9 mouse cellular contexts compared by ENCODE assay signal in the genomic region with DNA sequence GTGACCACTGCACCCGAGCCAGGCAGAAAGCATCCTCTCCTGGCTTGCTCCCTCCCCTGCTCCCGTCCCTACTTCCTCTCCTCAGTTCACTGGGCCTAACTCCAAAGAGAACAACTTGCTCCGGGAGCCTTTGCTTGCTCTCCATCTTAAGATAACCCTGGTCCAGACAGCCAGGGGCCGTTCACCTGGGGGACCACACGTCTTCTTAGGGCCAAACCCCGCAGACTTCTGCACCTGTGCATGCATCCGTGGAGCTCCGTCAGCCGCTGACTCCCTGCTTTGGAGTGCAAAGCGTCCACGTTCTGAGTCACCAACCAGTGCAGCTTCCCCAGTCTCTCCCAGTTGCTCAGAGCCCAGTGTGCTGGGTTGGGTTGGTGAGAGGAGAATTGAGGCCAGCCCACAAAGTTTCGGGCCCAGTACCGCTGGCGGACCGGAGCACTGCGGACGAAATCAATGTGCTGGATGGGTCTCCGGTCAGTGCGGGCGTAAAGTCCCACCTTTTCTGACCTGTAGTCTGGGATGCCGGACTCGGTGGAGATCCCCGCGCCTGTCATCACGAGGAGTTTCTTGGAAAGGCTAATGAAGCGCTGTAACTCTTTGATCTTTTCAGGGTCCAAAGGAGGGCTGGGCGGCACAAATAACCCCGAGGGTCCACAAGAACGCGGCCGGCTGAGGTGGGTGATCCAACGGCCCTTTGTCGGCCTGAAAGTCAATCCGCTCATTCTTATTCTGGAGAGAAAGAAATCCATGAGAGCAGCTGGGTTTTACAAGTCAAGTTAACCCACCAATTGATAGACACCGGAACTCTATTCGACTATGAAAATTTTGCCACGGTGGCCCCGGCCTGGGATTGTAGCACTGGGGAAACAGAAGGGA. TPM values are rescaled to one million over a fixed set of nuclear protein-coding genes. Genes with fewer than 3 reads are reported as not detected.
DNase-seq lines count a peak whose midpoint lies in the region; ATAC-seq and TF ChIP-seq lines count a peak whose summit lies in the region.
"Had no signal": no experiment of that assay in that cellular context is flagged by ENCODE, and none has a peak within 500 bp of the region (broad histone marks: within the 10 kb centered on the region; RNA-seq: fewer than 3 reads in every experiment).

No protein-coding gene starts in this region.

- H3K9me3 ChIP-seq in heart, embryonic 12.5 days (replicated peaks) = no peaks in the 10 kb centered on the region
- no peaks in the 10 kb centered on the region for H3K9me3 ChIP-seq in forebrain, postnatal 0 days (ENCODE audit: low read length)
- H3K9me3 ChIP-seq in midbrain, embryonic 13.5 days = no peaks in the 10 kb centered on the region
- H3K9me3 ChIP-seq: G1E had no signal

- WGBS in heart, embryonic 12.5 days = 38% methylated on average over 38 of the region's 38 CpGs
- WGBS in forebrain, postnatal 0 days = 32% methylated on average over 38 of the region's 38 CpGs
- 17% methylated on average over 38 of the region's 38 CpGs for WGBS in midbrain, embryonic 13.5 days

- H3K27me3 ChIP-seq in heart, embryonic 12.5 days (replicated peaks) = peaks cover 35% of the 10 kb centered on the region
- no peaks in the 10 kb centered on the region for H3K27me3 ChIP-seq in forebrain, postnatal 0 days (ENCODE audit: insufficient read depth, low read length)
- H3K27me3 ChIP-seq in midbrain, embryonic 13.5 days = peaks cover 24% of the 10 kb centered on the region

- intact Hi-C loops in heart, postnatal 25 days (cut with DNase I) = no loop called here

- H3K9ac ChIP-seq in heart, embryonic 12.5 days = 0 out of 2 replicates have a peak overlapping the region, but pooled peaks have one; percentile 15
- H3K9ac ChIP-seq in forebrain, postnatal 0 days = no peak overlapping the region
- peak overlapping the region; percentile 56 for H3K9ac ChIP-seq in midbrain, embryonic 13.5 days (replicated peaks)

- no peak overlapping the region for H3K4me3 ChIP-seq in heart, embryonic 12.5 days
- H3K4me3 ChIP-seq in forebrain, postnatal 0 days (ENCODE audit: low read depth, low read length) = no peak overlapping the region
- H3K4me3 ChIP-seq in midbrain, embryonic 13.5 days (replicated peaks) = peak overlapping the region; percentile 29

- H3K27ac ChIP-seq in heart, embryonic 12.5 days (ENCODE audit: poor library complexity, severe bottlenecking) = no peak overlapping the region
- H3K27ac ChIP-seq in forebrain, postnatal 0 days (ENCODE audit: low read depth, low read length) = no peak overlapping the region
- no peak overlapping the region for H3K27ac ChIP-seq in midbrain, embryonic 13.5 days

- peak overlapping the region; percentile 22 for H3K4me2 ChIP-seq in heart, embryonic 12.5 days
- H3K4me2 ChIP-seq in forebrain, postnatal 0 days (ENCODE audit: low read depth) = peak overlapping the region; percentile 41
- peak overlapping the region; percentile 46 for H3K4me2 ChIP-seq in midbrain, embryonic 13.5 days (replicated peaks)

- no peak for DNase-seq in heart, postnatal 25 days (ENCODE audit: low spot score)
- peak; percentile 53 for DNase-seq in ZHBTc4 (ENCODE audit: low read depth, low spot score)
- DNase-seq in forebrain, postnatal 0 days = no peak
- no peak for DNase-seq in right cerebral cortex, postnatal 36 days (ENCODE audit: low spot score in 2 of 2)
- no peak for DNase-seq in adrenal gland, postnatal 25 days
- DNase-seq in right cerebral cortex, adult 2 months (ENCODE audit: low spot score in 2 of 2) = no peak

- H3K36me3 ChIP-seq in heart, embryonic 12.5 days = peaks cover 5% of the 10 kb centered on the region; the same call in 1 of the 2 replicates
- H3K36me3 ChIP-seq in forebrain, postnatal 0 days (ENCODE audit: insufficient read depth) = no peaks in the 10 kb centered on the region
- H3K36me3 ChIP-seq in midbrain, embryonic 13.5 days = peaks cover 5% of the 10 kb centered on the region; the same call in 1 of the 2 replicates

- TF ChIP-seq CTCF in forebrain, postnatal 0 days (IDR thresholded peaks at IDR 0.05; ENCODE audit: low read depth) = no peak

- peaks cover 11% of the 10 kb centered on the region for H3K4me1 ChIP-seq in heart, embryonic 12.5 days (replicated peaks)
- H3K4me1 ChIP-seq in forebrain, postnatal 0 days (ENCODE audit: insufficient read depth) = peaks cover 5% of the 10 kb centered on the region; the same call in 1 of the 2 replicates
- peaks cover 33% of the 10 kb centered on the region for H3K4me1 ChIP-seq in midbrain, embryonic 13.5 days (replicated peaks)

- ATAC-seq in heart, embryonic 12.5 days (ENCODE audit: insufficient number of reproducible peaks, low FRiP score) = no peak
- no peak for ATAC-seq in forebrain, postnatal 0 days
- no peak for ATAC-seq in midbrain, embryonic 13.5 days

RNA-seq across cellular contexts. Expression of a gene that starts 1.9 kb away (rescaled TPM):
- polyA plus RNA-seq in heart, embryonic 12.5 days (2016; fragmentation: Nextera tagmentation; extraction: Ambion mirVana) = 14.7 and 18.0 TPM in 2 replicates
- total RNA-seq in heart, postnatal 25 days (2021) = 10 to 100 TPM; 16.8 to 18.5 TPM
- total RNA-seq in forebrain, postnatal 0 days (2014; rRNA removed) = 34.5 and 36.3 TPM in 2 replicates
- polyA plus RNA-seq in forebrain, postnatal 0 days (2015; fragmentation: Nextera tagmentation; extraction: Ambion mirVana) = 18.3 and 18.8 TPM in 2 replicates
- 26.1 and 28.7 TPM in 2 replicates for polyA plus RNA-seq in midbrain, embryonic 13.5 days (2015; fragmentation: Nextera tagmentation; extraction: Ambion mirVana)
- 25.2 and 38.3 TPM in 2 replicates for total RNA-seq in adrenal gland, postnatal 25 days (2021)

RNA-seq across cellular contexts. Expression of a gene that starts 16.6 kb away (rescaled TPM):
- 0.72 and 1.3 TPM in 2 replicates for polyA plus RNA-seq in heart, embryonic 12.5 days (2016; fragmentation: Nextera tagmentation; extraction: Ambion mirVana)
- not detected for total RNA-seq in heart, postnatal 25 days (2021)
- total RNA-seq in forebrain, postnatal 0 days (2014; rRNA removed) = not detected in 2 replicates
- polyA plus RNA-seq in forebrain, postnatal 0 days (2015; fragmentation: Nextera tagmentation; extraction: Ambion mirVana) = not detected in 2 replicates
- not detected in 2 replicates for polyA plus RNA-seq in midbrain, embryonic 13.5 days (2015; fragmentation: Nextera tagmentation; extraction: Ambion mirVana)
- not detected in 2 replicates for total RNA-seq in adrenal gland, postnatal 25 days (2021)
- total RNA-seq: G1E had no signal

RNA-seq across cellular contexts. Expression of a gene that starts 23.8 kb away (rescaled TPM):
- 41.1 and 41.7 TPM in 2 replicates for polyA plus RNA-seq in heart, embryonic 12.5 days (2016; fragmentation: Nextera tagmentation; extraction: Ambion mirVana)
- 10 to 100 TPM; 34.4 to 39.5 TPM for total RNA-seq in heart, postnatal 25 days (2021)
- total RNA-seq in forebrain, postnatal 0 days (2014; rRNA removed) = 23.5 and 29.8 TPM in 2 replicates
- polyA plus RNA-seq in forebrain, postnatal 0 days (2015; fragmentation: Nextera tagmentation; extraction: Ambion mirVana) = 14.1 and 14.8 TPM in 2 replicates
- polyA plus RNA-seq in midbrain, embryonic 13.5 days (2015; fragmentation: Nextera tagmentation; extraction: Ambion mirVana) = 16.2 and 18.3 TPM in 2 replicates
- 38.4 and 45.8 TPM in 2 replicates for total RNA-seq in adrenal gland, postnatal 25 days (2021)

RNA-seq across cellular contexts. Expression of a gene that starts 53.2 kb away (rescaled TPM):
- 6.7 and 6.8 TPM in 2 replicates for polyA plus RNA-seq in heart, embryonic 12.5 days (2016; fragmentation: Nextera tagmentation; extraction: Ambion mirVana)
- 1 to 10 TPM in 1 of 2 experiments, under 1 TPM in 1; 0.98 to 1.3 TPM for total RNA-seq in heart, postnatal 25 days (2021)
- total RNA-seq in forebrain, postnatal 0 days (2014; rRNA removed) = 53.8 and 65.9 TPM in 2 replicates
- polyA plus RNA-seq in forebrain, postnatal 0 days (2015; fragmentation: Nextera tagmentation; extraction: Ambion mirVana) = 48.2 and 49.9 TPM in 2 replicates
- 112 and 133 TPM in 2 replicates for polyA plus RNA-seq in midbrain, embryonic 13.5 days (2015; fragmentation: Nextera tagmentation; extraction: Ambion mirVana)
- total RNA-seq in adrenal gland, postnatal 25 days (2021) = 15.3 and 20.8 TPM in 2 replicates
